Mouse (Mus musculus): ENCODE data around the gene Hic2. TPM values are rescaled to one million over a fixed set of nuclear protein-coding genes. Genes with fewer than 3 reads are reported as not detected.

Gene Hic2
- polyA plus RNA-seq, 1 experiment from 2014 or later: 6.5 TPM

DNA sequence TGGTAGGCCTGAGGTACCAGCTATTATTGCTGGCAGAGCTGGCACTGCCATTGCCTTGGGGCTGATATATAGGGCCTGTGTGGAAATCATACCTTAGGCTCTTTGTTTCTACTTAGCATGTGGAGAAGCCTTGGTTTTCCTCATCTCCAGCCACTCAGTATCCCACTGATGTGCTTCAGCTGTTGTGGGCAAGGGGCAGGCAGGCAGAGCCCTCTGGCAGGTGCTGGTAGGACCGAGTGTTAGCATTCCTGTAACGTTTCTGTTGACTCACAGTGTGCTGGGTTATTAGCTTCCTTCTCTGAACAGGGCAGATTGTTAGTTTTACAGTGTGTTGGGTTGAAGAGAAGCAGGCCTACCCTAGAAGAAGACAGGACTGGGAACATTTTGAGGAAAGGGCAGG, 21.9 kb downstream of the Hic2 start:
- Histone ChIP-seq H3K9ac (0 out of 2 replicates have a peak overlapping the region, but pooled peaks have one; percentile 9), H3K4me1 (replicated peaks) (peaks cover 57% of the 10 kb centered on the region), H3K9me3 (replicated peaks) (no peaks in the 10 kb centered on the region), H3K4me3 (no peak overlapping the region), H3K27me3 (replicated peaks) (no peaks in the 10 kb centered on the region), H3K36me3 (peaks cover 35% of the 10 kb centered on the region), H3K27ac (ENCODE audit: poor library complexity, severe bottlenecking) (no peak overlapping the region), H3K4me2 (no peak overlapping the region)
- ATAC-seq (ENCODE audit: insufficient number of reproducible peaks, low FRiP score): no peak
- 73% methylated on average over 2 of the region's 2 CpGs for WGBS

DNA sequence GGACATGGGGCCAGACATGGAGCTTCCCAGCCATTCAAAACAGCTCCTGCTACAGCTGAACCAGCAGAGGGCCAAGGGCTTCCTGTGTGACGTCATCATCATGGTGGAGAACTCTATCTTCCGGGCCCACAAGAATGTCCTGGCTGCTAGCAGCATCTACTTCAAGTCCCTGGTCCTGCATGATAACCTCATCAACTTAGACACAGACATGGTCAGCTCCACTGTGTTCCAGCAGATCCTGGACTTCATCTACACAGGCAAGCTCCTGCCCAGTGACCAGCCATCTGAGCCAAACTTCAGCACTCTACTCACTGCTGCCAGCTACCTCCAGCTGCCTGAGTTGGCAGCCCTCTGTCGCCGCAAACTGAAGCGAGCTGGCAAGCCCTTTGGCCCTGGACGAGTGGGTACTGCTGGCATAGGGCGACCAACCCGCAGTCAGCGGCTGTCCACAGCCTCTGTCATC, 24.0 kb downstream of the Hic2 start:
- no peak overlapping the region for H3K27ac ChIP-seq (ENCODE audit: poor library complexity, severe bottlenecking)
- no peak overlapping the region for H3K9ac ChIP-seq
- ATAC-seq (ENCODE audit: insufficient number of reproducible peaks, low FRiP score): no peak
- 78% methylated on average over 9 of the region's 9 CpGs for WGBS
- no peak overlapping the region for H3K4me2 ChIP-seq
- H3K36me3 ChIP-seq: peaks cover 48% of the 10 kb centered on the region
- H3K4me1 ChIP-seq (replicated peaks): peaks cover 47% of the 10 kb centered on the region
- no peaks in the 10 kb centered on the region for H3K9me3 ChIP-seq (replicated peaks)
- H3K27me3 ChIP-seq (replicated peaks): no peaks in the 10 kb centered on the region
- no peak overlapping the region for H3K4me3 ChIP-seq

DNA sequence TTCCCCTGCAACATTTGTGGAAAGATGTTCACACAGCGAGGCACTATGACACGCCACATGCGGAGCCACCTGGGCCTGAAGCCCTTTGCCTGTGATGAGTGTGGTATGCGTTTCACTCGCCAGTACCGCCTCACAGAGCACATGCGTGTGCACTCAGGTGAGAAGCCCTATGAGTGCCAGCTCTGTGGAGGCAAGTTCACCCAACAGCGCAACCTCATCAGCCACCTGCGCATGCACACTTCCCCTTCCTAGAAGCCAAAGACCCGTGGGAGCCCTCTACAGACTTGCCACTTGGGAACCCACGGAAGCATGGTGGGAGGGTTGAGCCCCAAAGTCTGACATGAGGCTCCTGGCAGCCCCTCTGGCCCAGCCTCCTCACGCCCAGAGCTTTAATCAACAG, 25.5 kb downstream of the Hic2 start:
- ATAC-seq (ENCODE audit: insufficient number of reproducible peaks, low FRiP score): no peak
- 89% methylated on average over 12 of the region's 12 CpGs for WGBS
- Histone ChIP-seq H3K9ac (no peak overlapping the region), H3K4me2 (no peak overlapping the region), H3K36me3 (peaks cover 48% of the 10 kb centered on the region), H3K27me3 (replicated peaks) (no peaks in the 10 kb centered on the region), H3K9me3 (replicated peaks) (no peaks in the 10 kb centered on the region), H3K4me3 (no peak overlapping the region), H3K27ac (ENCODE audit: poor library complexity, severe bottlenecking) (no peak overlapping the region), H3K4me1 (replicated peaks) (peaks cover 37% of the 10 kb centered on the region)

DNA sequence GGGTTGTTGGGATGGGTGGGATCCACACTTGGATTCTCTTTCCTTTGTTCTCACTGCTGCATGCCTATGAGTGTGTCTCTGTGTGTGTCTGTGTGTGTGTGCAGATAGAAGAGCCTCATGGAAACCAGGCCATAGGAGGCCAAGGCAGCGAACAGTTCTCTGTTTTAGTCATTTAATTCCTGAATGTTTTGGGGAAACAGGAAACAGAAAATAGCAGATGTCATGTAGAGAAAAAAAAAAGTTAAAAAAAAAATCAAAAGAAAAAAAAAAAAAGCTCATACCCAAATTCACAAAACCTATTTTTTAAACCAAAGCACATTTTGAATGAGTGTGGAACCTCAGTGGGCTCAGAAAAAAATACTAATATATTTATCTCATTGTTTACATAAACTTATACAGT, 28.0 kb downstream of the Hic2 start:
- H3K36me3 ChIP-seq: peaks cover 41% of the 10 kb centered on the region
- H3K27ac ChIP-seq (ENCODE audit: poor library complexity, severe bottlenecking): no peak overlapping the region
- no peak overlapping the region for H3K4me3 ChIP-seq

DNA sequence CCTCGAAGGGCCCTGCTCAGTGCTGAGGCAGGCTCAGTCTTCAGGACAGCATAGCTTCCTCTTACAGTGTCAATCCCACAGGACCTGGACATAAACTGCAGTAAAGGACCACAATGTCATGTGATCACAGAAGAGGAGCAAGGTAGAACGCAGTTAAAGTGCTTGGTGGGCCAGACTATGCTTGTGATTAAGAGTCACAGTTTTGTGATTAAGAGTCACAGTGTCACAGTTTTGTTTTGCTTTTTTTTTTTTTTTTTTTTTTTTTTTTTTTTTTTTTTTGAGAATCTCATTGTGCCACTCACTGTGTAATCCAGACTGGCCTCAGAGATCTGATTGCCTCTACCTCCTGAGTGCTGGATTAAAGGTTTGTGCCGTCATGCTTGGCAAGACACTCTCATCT, 32.7 kb downstream of the Hic2 start:
- WGBS: 72% methylated on average over 3 of the region's 3 CpGs
- no peaks in the 10 kb centered on the region for H3K27me3 ChIP-seq (replicated peaks)
- H3K9ac ChIP-seq: no peak overlapping the region

More for the DNA sequence above, 28.0 kb downstream of the Hic2 start:
- Histone ChIP-seq H3K9me3 (replicated peaks) (no peaks in the 10 kb centered on the region), H3K27me3 (replicated peaks) (no peaks in the 10 kb centered on the region), H3K4me1 (replicated peaks) (peaks cover 22% of the 10 kb centered on the region), H3K9ac (no peak overlapping the region), H3K4me2 (no peak overlapping the region)
- no peak for ATAC-seq (ENCODE audit: insufficient number of reproducible peaks, low FRiP score)
- WGBS: 81% methylated on average over 1 of the region's 1 CpGs

DNA sequence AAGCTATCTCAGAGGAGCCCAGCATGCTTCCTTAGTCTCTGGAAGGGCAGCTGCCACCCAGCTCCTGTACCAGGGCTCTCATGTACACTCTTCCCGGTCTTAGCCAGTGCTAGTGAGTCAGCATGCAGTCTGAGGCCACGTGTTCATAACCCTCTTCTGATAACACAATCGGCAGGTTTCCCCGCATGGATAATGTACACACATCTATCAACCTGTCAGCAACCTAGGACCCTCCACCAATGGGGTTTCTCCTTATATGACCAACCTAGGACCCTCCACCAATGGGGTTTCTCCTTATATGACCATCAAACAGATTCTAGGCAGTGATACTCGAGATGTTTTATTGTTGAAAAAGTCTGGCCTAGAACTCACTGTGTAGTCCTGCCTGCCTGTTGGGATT, 34.6 kb downstream of the Hic2 start:
- WGBS: 32% methylated on average over 5 of the region's 5 CpGs
- Histone ChIP-seq H3K36me3 (peaks cover 3% of the 10 kb centered on the region; the same call in 1 of the 2 replicates), H3K4me3 (no peak overlapping the region), H3K27me3 (replicated peaks) (no peaks in the 10 kb centered on the region), H3K4me2 (no peak overlapping the region), H3K9me3 (replicated peaks) (peaks cover 7% of the 10 kb centered on the region), H3K9ac (no peak overlapping the region), H3K4me1 (replicated peaks) (0 out of 2 replicates have a peak, but pooled peaks cover 6% of the 10 kb centered on the region), H3K27ac (ENCODE audit: poor library complexity, severe bottlenecking) (no peak overlapping the region)
- no peak for ATAC-seq (ENCODE audit: insufficient number of reproducible peaks, low FRiP score)

More for the DNA sequence above, 32.7 kb downstream of the Hic2 start:
- Histone ChIP-seq H3K4me2 (no peak overlapping the region), H3K4me1 (replicated peaks) (peaks cover 20% of the 10 kb centered on the region), H3K9me3 (replicated peaks) (peaks cover 7% of the 10 kb centered on the region), H3K27ac (ENCODE audit: poor library complexity, severe bottlenecking) (no peak overlapping the region), H3K4me3 (no peak overlapping the region), H3K36me3 (peaks cover 8% of the 10 kb centered on the region; the same call in 1 of the 2 replicates)
- no peak for ATAC-seq (ENCODE audit: insufficient number of reproducible peaks, low FRiP score)

DNA sequence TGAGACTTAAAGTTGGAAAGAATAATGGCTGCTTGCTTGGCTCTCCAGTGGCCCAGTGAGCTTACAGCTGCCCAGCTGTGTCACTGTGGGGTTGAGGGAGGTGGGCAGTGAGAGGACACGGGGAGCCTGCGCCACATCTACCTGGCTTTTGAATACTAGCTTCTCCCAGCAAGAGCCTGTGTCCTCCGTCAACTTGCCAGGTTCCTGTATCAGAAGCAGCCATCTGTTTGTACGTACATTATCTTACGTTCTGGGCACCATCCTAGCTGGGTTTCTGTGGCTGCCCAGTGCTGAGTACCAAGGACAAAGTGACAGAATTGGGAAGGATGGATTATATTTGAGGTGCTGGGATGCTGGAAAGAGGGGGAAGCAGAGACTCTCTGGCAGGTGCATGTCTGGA, 36.5 kb downstream of the Hic2 start:
- H3K9me3 ChIP-seq (replicated peaks): peaks cover 7% of the 10 kb centered on the region
- WGBS: 81% methylated on average over 5 of the region's 5 CpGs
- no peak overlapping the region for H3K4me3 ChIP-seq
- no peaks in the 10 kb centered on the region for H3K27me3 ChIP-seq (replicated peaks)
- no peak overlapping the region for H3K27ac ChIP-seq (ENCODE audit: poor library complexity, severe bottlenecking)
- no peak overlapping the region for H3K9ac ChIP-seq
- ATAC-seq (ENCODE audit: insufficient number of reproducible peaks, low FRiP score): no peak
- 0 out of 2 replicates have a peak, but pooled peaks cover 6% of the 10 kb centered on the region for H3K4me1 ChIP-seq (replicated peaks)
- H3K36me3 ChIP-seq: peaks cover 3% of the 10 kb centered on the region; the same call in 1 of the 2 replicates
- H3K4me2 ChIP-seq: no peak overlapping the region

DNA sequence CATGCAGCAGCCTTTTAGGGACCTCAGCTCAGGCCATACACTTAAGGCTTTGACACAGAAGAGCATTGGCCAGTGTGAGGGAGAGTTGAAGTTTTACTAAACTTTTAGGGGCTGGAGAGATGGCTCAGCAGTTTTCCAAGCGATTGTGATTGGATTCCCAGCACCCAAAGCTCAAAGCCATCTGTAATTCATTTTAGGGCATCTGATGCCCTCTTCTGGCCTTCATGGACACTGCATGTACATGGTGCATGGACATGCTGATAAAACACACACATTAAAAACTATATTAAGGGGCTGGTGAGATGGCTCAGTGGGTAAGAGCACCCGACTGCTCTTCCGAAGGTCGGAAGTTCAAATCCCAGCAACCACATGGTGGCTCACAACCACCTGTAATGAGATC, 37.8 kb downstream of the Hic2 start:
- peaks cover 3% of the 10 kb centered on the region; the same call in 1 of the 2 replicates for H3K36me3 ChIP-seq
- H3K4me3 ChIP-seq: no peak overlapping the region
- ATAC-seq (ENCODE audit: insufficient number of reproducible peaks, low FRiP score): no peak
- H3K27me3 ChIP-seq (replicated peaks): no peaks in the 10 kb centered on the region
- WGBS: 61% methylated on average over 4 of the region's 4 CpGs
- 0 out of 2 replicates have a peak, but pooled peaks cover 6% of the 10 kb centered on the region for H3K4me1 ChIP-seq (replicated peaks)
- H3K9me3 ChIP-seq (replicated peaks): peaks cover 7% of the 10 kb centered on the region
- H3K4me2 ChIP-seq: no peak overlapping the region
- no peak overlapping the region for H3K9ac ChIP-seq
- no peak overlapping the region for H3K27ac ChIP-seq (ENCODE audit: poor library complexity, severe bottlenecking)

DNA sequence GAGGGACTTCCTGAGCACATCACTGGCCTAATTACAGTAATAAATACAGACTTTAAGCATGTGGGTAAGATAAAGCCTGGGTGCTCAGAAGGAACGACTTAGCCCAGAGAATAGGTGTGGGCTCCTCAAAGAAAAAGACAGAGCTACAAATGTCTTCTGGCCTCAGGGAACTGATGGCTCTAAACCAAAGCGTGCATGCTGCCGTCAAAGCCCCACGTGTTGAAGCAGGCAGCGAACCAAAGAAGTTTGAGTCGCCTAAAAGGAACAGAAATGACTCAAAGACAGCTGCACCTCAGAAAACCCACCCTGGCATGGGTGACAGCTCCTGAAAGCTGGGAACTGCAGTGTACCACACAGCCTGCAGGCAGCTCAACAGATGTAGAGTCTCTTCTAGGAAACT, 38.5 kb downstream of the Hic2 start:
- no peak overlapping the region for H3K27ac ChIP-seq (ENCODE audit: poor library complexity, severe bottlenecking)
- H3K4me1 ChIP-seq (replicated peaks): peaks cover 10% of the 10 kb centered on the region
- H3K4me3 ChIP-seq: no peak overlapping the region
- no peak overlapping the region for H3K9ac ChIP-seq
- peaks cover 2% of the 10 kb centered on the region for H3K27me3 ChIP-seq (replicated peaks)
- WGBS: 79% methylated on average over 6 of the region's 6 CpGs
- no peak overlapping the region for H3K4me2 ChIP-seq
- no peak for ATAC-seq (ENCODE audit: insufficient number of reproducible peaks, low FRiP score)
- H3K9me3 ChIP-seq (replicated peaks): peaks cover 7% of the 10 kb centered on the region
- peaks cover 3% of the 10 kb centered on the region; the same call in 1 of the 2 replicates for H3K36me3 ChIP-seq

DNA sequence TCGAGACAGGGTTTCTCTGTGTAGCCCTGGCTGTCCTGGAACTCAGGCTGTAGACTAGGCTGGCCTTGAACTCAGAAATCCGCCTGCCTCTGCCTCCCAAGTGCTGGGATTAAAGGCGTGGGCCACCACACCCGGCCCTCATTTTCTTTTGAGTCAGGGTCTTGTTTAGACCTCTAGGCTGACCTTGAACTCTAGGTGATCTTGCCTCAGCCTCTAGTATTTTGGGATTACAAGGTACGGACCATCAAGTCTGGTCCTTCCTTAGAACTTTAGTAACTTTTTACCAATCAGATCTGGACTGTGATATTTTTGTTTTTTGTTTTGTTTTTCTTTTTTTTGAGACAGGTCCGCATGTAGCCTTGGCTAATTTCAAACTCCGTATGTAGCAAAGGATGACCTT, 42.3 kb downstream of the Hic2 start, which contains the start of gene Tmem191c:
Tmem191c (plus strand) TSS at position 357 of the 400 bp plus-strand sequence.
- Histone ChIP-seq H3K4me1 (replicated peaks) (peaks cover 18% of the 10 kb centered on the region), H3K9me3 (replicated peaks) (peaks cover 5% of the 10 kb centered on the region), H3K36me3 (peaks cover 22% of the 10 kb centered on the region), H3K27ac (ENCODE audit: poor library complexity, severe bottlenecking) (no peak within 1 kb of the TSS), H3K4me2 (peak within 1 kb of the TSS; percentile 88), H3K9ac (peak within 1 kb of the TSS; percentile 59; the same call in 1 of the 2 replicates), H3K27me3 (replicated peaks) (peaks cover 28% of the 10 kb centered on the region), H3K4me3 (peak within 1 kb of the TSS; percentile 66)
- ATAC-seq (ENCODE audit: insufficient number of reproducible peaks, low FRiP score): no peak
- 53% methylated on average over 7 of the region's 7 CpGs for WGBS

DNA sequence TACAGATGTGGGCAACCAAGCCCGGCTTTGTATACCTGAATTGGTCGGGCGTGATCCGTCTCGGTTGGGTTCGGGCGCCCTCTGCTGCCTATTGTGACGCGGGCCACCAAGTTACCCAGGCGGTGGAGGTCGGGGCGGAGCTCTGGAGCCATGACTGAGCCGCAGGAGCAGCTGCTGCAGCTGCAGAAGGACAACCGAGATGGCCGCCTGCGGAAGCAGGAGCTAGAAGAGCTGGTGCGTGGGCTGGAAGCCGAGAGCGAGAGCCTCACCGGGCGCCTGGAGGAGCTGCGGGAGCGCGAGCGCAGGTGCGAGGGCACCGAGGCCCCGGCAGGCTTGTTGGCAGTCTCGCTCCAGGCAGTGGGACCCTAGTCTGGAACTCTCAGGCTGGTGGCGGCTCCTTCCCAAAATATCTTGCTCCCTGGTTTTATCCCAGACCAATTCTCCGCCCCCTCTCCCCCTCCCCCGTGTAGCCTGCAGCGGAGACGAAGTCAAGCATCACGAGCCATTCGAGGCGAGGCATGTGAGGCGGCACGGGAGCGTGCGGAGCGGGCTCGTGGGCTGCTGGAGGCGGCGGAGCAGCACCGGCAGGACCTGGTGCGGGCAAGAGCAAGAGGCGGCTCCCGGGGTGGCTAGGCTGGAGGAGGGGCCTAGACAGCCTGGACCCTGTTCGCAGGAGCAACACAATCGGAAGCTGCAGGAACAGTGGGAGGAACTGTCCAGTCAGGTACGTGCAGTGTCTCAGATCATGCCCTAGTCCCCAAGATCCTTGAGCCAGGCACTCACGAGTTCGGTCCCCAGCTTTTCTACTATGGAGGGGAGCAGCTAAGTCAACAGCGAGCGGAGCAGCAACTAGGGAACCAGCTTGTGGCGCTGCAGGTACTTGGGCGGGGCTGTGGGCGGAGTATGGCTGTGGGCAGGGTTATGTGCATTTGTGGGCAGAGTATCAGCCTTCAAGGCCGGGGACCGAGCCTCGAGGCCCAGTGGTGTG, 43.1 kb downstream of the Hic2 start:
- Histone ChIP-seq H3K4me2 (peak overlapping the region; percentile 88), H3K27ac (ENCODE audit: poor library complexity, severe bottlenecking) (no peak overlapping the region), H3K4me1 (replicated peaks) (peaks cover 18% of the 10 kb centered on the region), H3K9me3 (replicated peaks) (no peaks in the 10 kb centered on the region), H3K27me3 (replicated peaks) (peaks cover 28% of the 10 kb centered on the region), H3K4me3 (peak overlapping the region; percentile 66), H3K9ac (peak overlapping the region; percentile 59; the same call in 1 of the 2 replicates), H3K36me3 (peaks cover 26% of the 10 kb centered on the region)
- under 1% methylated on average over 62 of the region's 62 CpGs for WGBS
- peak; percentile 83 for ATAC-seq (ENCODE audit: insufficient number of reproducible peaks, low FRiP score)

Data from heart, embryonic 12.5 days (tissue).